Mouse (Mus musculus): ENCODE data around the gene Chst2. TPM values are rescaled to one million over a fixed set of nuclear protein-coding genes. Genes with fewer than 3 reads are reported as not detected.

Gene Chst2
- polyA plus RNA-seq (2011; ENCODE audit: insufficient read length, low read depth, missing spikeins): 20.0 and 21.5 TPM in 2 replicates

DNA sequence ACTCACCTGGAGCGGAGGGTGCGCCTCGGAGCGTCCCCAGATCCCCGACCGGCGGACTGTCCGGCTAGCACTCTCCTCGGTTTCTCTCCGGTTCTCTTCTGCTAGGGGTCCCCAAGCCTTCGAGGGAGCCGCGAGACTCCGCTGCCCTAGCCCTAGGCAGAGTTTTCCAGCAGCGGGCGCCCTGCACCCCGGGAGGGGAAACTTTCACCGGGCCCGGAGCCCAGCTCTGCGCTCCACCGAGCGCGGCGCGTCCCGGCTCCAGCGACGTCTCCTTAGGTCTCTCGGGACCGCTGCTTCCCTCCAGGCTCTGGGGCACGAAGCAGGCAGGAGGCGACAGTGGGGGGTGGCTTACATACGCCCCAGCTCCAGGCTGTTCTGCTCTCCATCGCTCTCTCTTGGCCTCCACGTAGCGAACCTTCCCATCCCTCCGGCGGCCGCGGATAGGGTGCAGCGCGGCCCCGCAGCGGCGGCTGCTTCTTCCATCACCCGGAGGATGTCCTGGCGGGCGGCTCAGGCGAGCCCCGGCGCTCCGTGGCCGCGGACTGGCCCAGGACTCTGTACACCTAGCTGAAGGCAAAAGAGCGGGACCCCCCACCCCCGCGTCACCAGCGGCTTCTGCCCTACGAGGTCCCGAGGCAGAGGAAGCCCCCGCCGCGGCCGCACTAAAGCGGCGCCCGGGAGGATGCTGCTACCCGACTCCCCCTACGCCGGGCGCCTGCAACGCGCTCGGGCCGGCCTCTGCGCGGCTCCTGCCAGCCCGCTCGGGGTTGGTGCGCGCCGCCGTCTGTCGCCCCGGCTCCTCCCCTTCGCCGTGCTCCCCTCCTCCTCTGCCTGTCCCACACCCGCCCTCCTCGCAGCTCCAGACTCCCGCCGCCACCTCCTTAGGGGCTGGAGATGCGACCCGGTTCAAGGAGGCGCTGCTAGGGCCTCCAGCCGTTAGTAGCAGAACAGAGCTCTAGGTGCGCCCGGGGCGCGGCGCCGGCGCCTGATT, at the start of gene Chst2:
Chst2 (minus strand) TSS at position 152 of the 991 bp plus-strand sequence.
- Histone ChIP-seq H3K4me1 (ENCODE audit: control insufficient read depth, insufficient read depth, low read length) (0 out of 2 replicates have a peak, but pooled peaks cover 3% of the 10 kb centered on the region), H3K27ac (ENCODE audit: insufficient read depth, low read length) (peak within 1 kb of the TSS; percentile 73), H3K4me3 (ENCODE audit: insufficient read depth, low read length) (peak within 1 kb of the TSS; percentile 72)
- TF ChIP-seq POLR2A (IDR thresholded peaks at IDR 0.05; ENCODE audit: low read depth, low read length): peak; percentile 74
- TF ChIP-seq CTCF (IDR thresholded peaks at IDR 0.05; ENCODE audit: borderline replicate concordance, insufficient read depth, low read length): no peak

DNA sequence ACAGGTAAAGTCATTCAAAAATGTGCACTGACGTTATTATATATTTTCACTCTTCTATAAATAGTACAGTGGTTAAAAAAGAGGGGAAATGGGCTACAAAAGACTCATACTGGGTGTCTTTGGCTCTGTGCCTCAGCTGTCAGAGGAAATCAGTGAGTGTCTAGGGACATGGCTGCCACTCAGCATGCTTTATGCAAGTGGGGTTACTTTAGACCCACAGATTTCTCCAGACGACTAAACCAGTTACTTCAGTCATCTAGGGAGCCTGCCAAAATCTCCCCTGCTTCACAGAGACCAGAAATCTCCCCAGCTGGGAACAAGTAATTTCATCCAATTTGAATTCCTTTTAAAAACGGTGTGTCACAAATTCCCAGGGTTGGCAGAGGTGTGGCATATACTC, 45.4 kb upstream of the Chst2 start:
- H3K27ac ChIP-seq (ENCODE audit: insufficient read depth, low read length): no peak overlapping the region
- no peaks in the 10 kb centered on the region for H3K4me1 ChIP-seq (ENCODE audit: control insufficient read depth, insufficient read depth, low read length)

DNA sequence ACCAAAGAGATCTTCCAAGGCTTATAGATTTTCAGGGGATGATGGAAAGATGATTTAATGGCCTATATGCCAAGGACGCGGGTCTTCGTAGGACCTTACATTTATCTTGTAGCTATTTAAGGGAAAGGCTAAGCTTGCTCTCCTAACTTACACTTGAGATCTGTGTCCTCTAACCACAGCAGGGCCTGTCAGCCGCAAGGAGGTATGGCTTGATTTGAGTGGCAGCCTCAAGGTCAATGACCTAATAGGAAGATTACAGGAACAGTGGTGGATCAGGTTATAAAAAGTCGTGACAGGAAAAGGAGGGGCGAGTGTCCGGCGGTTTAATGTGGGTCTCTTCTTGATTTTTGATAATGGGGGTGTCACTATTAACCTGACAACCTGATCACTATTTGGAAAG, 44.1 kb upstream of the Chst2 start:
- Histone ChIP-seq H3K27ac (ENCODE audit: insufficient read depth, low read length) (no peak overlapping the region), H3K4me1 (ENCODE audit: control insufficient read depth, insufficient read depth, low read length) (no peaks in the 10 kb centered on the region), H3K4me3 (ENCODE audit: insufficient read depth, low read length) (no peak overlapping the region)
- TF ChIP-seq CTCF (IDR thresholded peaks at IDR 0.05; ENCODE audit: borderline replicate concordance, insufficient read depth, low read length): no peak
- TF ChIP-seq POLR2A (IDR thresholded peaks at IDR 0.05; ENCODE audit: low read depth, low read length): no peak

More for the DNA sequence above, 45.4 kb upstream of the Chst2 start:
- TF ChIP-seq POLR2A (IDR thresholded peaks at IDR 0.05; ENCODE audit: low read depth, low read length) (no peak), CTCF (IDR thresholded peaks at IDR 0.05; ENCODE audit: borderline replicate concordance, insufficient read depth, low read length) (no peak)
- no peak overlapping the region for H3K4me3 ChIP-seq (ENCODE audit: insufficient read depth, low read length)

DNA sequence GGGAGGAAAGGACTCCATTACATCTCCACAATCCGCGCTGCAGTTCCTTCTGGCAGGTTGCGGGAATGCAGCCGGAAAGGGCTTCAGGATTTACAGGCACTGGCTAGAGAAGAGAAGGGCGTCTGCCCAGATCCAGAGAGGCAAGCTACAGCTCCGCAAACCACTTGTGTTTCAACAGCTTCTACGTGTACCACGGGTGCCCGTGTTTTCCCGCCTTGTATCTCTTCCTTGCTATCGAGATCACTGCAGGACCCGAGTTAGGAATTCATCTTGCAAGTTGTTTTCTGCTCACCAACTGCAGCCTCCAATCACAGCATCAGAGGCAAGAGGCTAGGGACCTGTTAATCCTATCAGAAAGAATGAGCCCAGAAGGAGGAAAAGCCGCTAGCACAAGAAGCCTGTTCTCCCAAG, 35.8 kb upstream of the Chst2 start:
- Histone ChIP-seq H3K27ac (ENCODE audit: insufficient read depth, low read length) (no peak overlapping the region), H3K4me3 (ENCODE audit: insufficient read depth, low read length) (no peak overlapping the region), H3K4me1 (ENCODE audit: control insufficient read depth, insufficient read depth, low read length) (no peaks in the 10 kb centered on the region)
- TF ChIP-seq POLR2A (IDR thresholded peaks at IDR 0.05; ENCODE audit: low read depth, low read length) (no peak), CTCF (IDR thresholded peaks at IDR 0.05; ENCODE audit: borderline replicate concordance, insufficient read depth, low read length) (no peak)

DNA sequence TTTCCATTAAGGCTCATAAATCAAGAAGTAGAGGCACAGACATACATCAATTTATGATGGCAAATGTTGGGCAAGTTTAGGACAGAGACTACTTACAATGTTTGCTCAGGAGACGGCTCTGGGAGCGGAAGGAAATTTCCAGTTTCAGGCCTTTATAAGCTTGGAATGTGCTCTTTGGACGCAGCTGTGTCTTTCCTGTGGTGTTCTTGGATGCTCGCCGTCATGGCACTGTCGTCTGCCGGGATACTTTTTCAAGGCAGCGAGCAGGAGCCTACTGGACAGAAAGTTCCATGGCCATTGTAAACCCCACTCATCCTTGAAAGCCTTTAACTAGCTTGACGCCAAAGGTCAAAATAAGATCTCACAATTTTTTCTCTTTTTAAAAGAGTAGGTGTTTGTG, 31.4 kb upstream of the Chst2 start:
- no peak overlapping the region for H3K4me3 ChIP-seq (ENCODE audit: insufficient read depth, low read length)
- no peaks in the 10 kb centered on the region for H3K4me1 ChIP-seq (ENCODE audit: control insufficient read depth, insufficient read depth, low read length)
- TF ChIP-seq POLR2A (IDR thresholded peaks at IDR 0.05; ENCODE audit: low read depth, low read length) (no peak), CTCF (IDR thresholded peaks at IDR 0.05; ENCODE audit: borderline replicate concordance, insufficient read depth, low read length) (no peak)
- H3K27ac ChIP-seq (ENCODE audit: insufficient read depth, low read length): no peak overlapping the region

DNA sequence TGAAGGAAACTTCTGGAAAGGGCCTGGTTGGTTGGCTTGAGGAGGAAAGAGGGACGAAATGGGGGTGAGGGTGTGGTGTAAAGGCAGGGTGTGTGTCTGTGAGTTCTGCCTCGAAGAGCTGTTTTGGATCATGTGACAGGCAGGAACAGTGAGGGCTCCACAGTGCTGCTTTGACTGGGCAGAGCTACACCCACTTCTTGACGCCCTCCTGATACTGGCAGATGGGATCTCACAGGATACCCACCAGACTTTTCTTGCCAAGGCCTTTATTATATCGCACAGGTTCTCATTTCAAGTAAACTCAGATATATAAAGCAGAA, 29.7 kb upstream of the Chst2 start:
- H3K27ac ChIP-seq (ENCODE audit: insufficient read depth, low read length): no peak overlapping the region
- no peak overlapping the region for H3K4me3 ChIP-seq (ENCODE audit: insufficient read depth, low read length)
- H3K4me1 ChIP-seq (ENCODE audit: control insufficient read depth, insufficient read depth, low read length): no peaks in the 10 kb centered on the region
- TF ChIP-seq CTCF (IDR thresholded peaks at IDR 0.05; ENCODE audit: borderline replicate concordance, insufficient read depth, low read length) (no peak), POLR2A (IDR thresholded peaks at IDR 0.05; ENCODE audit: low read depth, low read length) (no peak)

DNA sequence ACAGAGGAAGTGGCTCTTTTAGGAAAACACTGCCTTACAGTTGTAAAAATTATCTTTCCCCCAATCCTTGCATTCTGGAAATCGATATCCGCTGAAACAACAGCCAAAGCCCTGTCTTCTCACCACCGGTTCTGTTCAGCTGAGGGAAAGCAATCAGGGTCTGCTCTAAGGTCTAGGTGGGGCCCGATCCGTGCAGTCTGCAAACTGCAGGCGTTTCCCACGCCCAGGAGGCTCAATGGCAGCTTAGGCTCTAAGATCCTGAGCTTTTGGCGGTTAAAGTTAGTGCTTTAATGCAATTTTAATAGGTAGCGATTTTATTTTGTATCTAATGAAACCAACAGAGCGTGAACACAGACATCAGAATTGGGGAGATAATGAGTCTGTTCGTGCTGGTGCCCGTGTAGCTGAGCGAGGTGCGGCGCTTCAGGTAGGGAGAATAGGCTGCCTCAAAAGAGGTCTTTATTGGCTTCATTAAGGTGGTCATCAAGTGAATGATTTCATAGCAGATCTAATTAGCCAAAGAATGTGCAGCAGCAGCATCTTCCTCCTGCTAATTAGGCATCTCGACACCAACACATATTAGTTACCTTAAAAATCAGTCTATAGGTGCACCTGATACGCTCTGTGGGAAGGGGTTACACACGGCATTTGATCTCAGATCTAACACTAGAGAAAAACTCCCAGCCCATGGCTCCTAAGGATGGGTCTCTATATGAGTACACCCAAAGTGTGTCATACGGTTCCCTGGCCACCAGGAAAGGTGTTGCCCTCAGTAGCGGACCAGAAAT, 29.2 kb upstream of the Chst2 start:
- H3K4me1 ChIP-seq (ENCODE audit: control insufficient read depth, insufficient read depth, low read length): no peaks in the 10 kb centered on the region

DNA sequence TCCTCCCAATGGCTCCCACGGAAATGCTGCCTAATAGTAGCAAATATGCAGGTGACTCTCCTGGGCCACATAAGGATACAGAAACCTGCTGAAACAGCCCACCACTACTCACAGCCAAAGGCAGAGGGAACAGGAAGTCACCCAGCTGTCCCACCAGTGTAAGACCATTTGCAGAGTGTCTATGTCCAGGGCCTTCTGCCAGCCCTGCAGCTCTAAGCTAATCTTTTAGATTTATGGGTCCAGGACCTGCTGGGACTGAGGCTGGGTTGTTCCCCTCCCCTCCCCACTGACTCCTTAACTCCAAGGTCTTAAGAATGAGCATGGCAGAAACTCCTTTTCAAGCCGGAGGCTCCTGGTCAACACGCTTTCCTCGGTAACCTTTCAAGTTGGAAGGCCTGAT, 21.8 kb upstream of the Chst2 start:
- no peak overlapping the region for H3K27ac ChIP-seq (ENCODE audit: insufficient read depth, low read length)
- H3K4me1 ChIP-seq (ENCODE audit: control insufficient read depth, insufficient read depth, low read length): no peaks in the 10 kb centered on the region
- TF ChIP-seq CTCF (IDR thresholded peaks at IDR 0.05; ENCODE audit: borderline replicate concordance, insufficient read depth, low read length) (no peak), POLR2A (IDR thresholded peaks at IDR 0.05; ENCODE audit: low read depth, low read length) (no peak)
- H3K4me3 ChIP-seq (ENCODE audit: insufficient read depth, low read length): no peak overlapping the region

More for the DNA sequence above, 29.2 kb upstream of the Chst2 start:
- TF ChIP-seq POLR2A (IDR thresholded peaks at IDR 0.05; ENCODE audit: low read depth, low read length): no peak
- no peak for TF ChIP-seq CTCF (IDR thresholded peaks at IDR 0.05; ENCODE audit: borderline replicate concordance, insufficient read depth, low read length)
- Histone ChIP-seq H3K4me3 (ENCODE audit: insufficient read depth, low read length) (no peak overlapping the region), H3K27ac (ENCODE audit: insufficient read depth, low read length) (no peak overlapping the region)

DNA sequence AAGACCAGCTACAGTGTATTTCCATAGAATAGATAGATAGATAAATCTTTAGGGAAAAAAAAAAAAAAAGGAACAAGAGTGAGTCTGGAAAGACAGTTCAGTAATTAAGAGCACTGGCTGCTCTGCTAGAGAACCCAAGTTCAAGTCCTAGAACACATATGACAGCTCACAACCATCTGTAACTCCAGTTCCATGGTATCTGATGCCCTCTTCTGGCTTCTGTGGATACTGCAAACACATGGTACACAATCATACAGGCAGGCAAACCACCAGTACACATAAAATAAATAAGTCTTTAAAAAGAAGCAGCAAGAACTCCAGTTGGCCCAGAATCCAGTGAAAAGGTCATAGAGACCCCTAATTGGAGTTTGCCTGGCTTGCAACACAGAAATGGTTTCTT, 7.4 kb upstream of the Chst2 start:
- Histone ChIP-seq H3K4me1 (ENCODE audit: control insufficient read depth, insufficient read depth, low read length) (no peaks in the 10 kb centered on the region), H3K4me3 (ENCODE audit: insufficient read depth, low read length) (no peak overlapping the region), H3K27ac (ENCODE audit: insufficient read depth, low read length) (no peak overlapping the region)
- TF ChIP-seq POLR2A (IDR thresholded peaks at IDR 0.05; ENCODE audit: low read depth, low read length): no peak
- no peak for TF ChIP-seq CTCF (IDR thresholded peaks at IDR 0.05; ENCODE audit: borderline replicate concordance, insufficient read depth, low read length)

Measured in embryonic fibroblast, embryonic 13.5 days (primary cell).